Comparison of ENCODE assay signal across 9 mouse cellular contexts in the genomic region with DNA sequence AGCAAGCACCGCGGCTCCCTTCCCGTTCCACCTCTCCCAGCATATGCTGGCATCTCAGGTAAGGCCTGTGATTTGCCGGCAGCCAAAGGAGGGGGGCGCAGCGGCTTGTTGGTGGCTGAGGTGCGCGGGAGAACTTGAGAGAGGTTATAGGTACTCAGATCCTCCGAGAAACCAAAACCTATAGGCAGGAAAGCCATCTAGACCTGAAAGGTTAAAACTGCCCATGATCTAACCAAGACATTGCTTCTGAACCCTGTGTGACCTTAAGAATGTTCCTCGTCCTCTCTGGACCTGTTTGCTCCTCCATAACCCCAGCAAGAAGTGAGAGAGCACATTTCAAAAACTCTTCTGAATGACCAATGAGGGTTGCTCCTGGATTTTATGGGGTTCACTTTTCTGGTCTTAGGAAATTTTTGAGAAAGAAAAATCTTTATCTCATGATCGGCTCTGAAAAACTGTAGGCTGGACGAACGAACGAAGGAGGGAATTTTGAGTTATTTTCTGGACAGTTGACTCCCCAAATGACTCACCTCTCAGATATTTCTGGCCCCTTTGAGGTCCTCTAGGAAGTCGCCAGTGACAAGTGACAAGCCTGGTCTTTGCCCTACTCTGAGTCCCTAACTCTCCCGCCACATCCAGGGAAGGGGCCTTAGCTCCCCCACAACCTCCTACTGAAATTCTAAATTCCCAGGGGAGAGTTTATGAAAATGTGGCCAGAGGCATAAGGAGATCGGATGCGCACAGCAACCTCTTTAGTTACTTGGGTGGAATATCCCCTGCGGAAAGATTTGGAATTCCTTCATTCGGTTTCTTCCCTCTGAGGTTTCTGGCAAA. TPM values are rescaled to one million over a fixed set of nuclear protein-coding genes. Genes with fewer than 3 reads are reported as not detected.
A peak's percentile ranks its signal among the peaks of the same experiment; 100 is the strongest.
DNase-seq lines count a peak whose midpoint lies in the region; ATAC-seq and TF ChIP-seq lines count a peak whose summit lies in the region.
"Had no signal": no experiment of that assay in that cellular context is flagged by ENCODE, and none has a peak within 500 bp of the region (broad histone marks: within the 10 kb centered on the region; RNA-seq: fewer than 3 reads in every experiment).

No protein-coding gene starts in this region.

- intact Hi-C loops in heart, adult 2 months (cut with DNase I), result no loop called here
- intact Hi-C loops in heart, postnatal 36 days (cut with DNase I), result no loop called here
- intact Hi-C loops in left cerebral cortex, postnatal 25 days (cut with DNase I), result loop anchor here (5.0 kb wide), 1 partner anchor 1321 kb away; no protein-coding TSS in a partner anchor

- peak overlapping the region; percentile 53 for H3K27ac ChIP-seq in heart, adult 2 months
- H3K27ac ChIP-seq in limb, embryonic 12.5 days, result peak overlapping the region; percentile 87

- H3K9ac ChIP-seq in heart, adult 2 months (ENCODE audit: low read depth, low read length), result peak overlapping the region; percentile 41
- peak overlapping the region; percentile 90 for H3K9ac ChIP-seq in limb, embryonic 12.5 days (replicated peaks)

- H3K36me3 ChIP-seq in heart, adult 2 months (ENCODE audit: control insufficient read depth, insufficient read depth, low read length), result no peaks in the 10 kb centered on the region
- H3K36me3 ChIP-seq in limb, embryonic 12.5 days, result peaks cover 14% of the 10 kb centered on the region; the same call in 1 of the 2 replicates

- peaks cover 16% of the 10 kb centered on the region for H3K27me3 ChIP-seq in heart, adult 2 months (ENCODE audit: control insufficient read depth, insufficient read depth, low read length)
- peaks cover 91% of the 10 kb centered on the region for H3K27me3 ChIP-seq in limb, embryonic 12.5 days

- peak overlapping the region; percentile 83 for H3K4me2 ChIP-seq in limb, embryonic 12.5 days

- H3K79me2 ChIP-seq in heart, adult 2 months (replicated peaks; ENCODE audit: control insufficient read depth, insufficient read depth, low read length), result no peaks in the 10 kb centered on the region

- TF ChIP-seq EP300 in heart, adult 2 months (IDR thresholded peaks at IDR 0.05; ENCODE audit: insufficient read depth, low read depth, low read length), result no peak

- no peak overlapping the region for H3K4me3 ChIP-seq in heart, adult 2 months
- H3K4me3 ChIP-seq in limb, embryonic 12.5 days (replicated peaks), result peak overlapping the region; percentile 66

- no peaks in the 10 kb centered on the region for H3K9me3 ChIP-seq in limb, embryonic 12.5 days

- TF ChIP-seq POLR2A in heart, adult 2 months (IDR thresholded peaks at IDR 0.05; ENCODE audit: insufficient read depth, low read depth, low read length), result no peak

- 53% methylated on average over 20 of the region's 20 CpGs for WGBS in heart, adult 2 months
- 13% methylated on average over 20 of the region's 20 CpGs for WGBS in limb, embryonic 12.5 days

- peaks cover 2% of the 10 kb centered on the region for H3K4me1 ChIP-seq in heart, adult 2 months (ENCODE audit: control insufficient read depth, insufficient read depth, low read length)
- peaks cover 50% of the 10 kb centered on the region for H3K4me1 ChIP-seq in limb, embryonic 12.5 days (replicated peaks)

- ATAC-seq in limb, embryonic 12.5 days (ENCODE audit: insufficient number of reproducible peaks, insufficient read depth, low FRiP score, low TSS enrichment, low read depth), result no peak

- peak in 1 of 2 experiments; percentile 28 for DNase-seq in heart, adult 2 months
- no peak for DNase-seq in heart, postnatal 36 days
- peak; percentile 19 for DNase-seq in urinary bladder, postnatal 25 days (ENCODE audit: low spot score)
- DNase-seq in urinary bladder, postnatal 36 days (ENCODE audit: low spot score in 2 of 2), result no peak
- DNase-seq in left cerebral cortex, postnatal 25 days (ENCODE audit: low spot score in 2 of 2), result no peak
- no peak for DNase-seq in urinary bladder, postnatal 10 days (ENCODE audit: low spot score)
- no peak for DNase-seq in right cerebral cortex, postnatal 10 days (ENCODE audit: low spot score in 2 of 2)

- no peak for TF ChIP-seq CTCF in heart, adult 2 months (IDR thresholded peaks at IDR 0.05)

RNA-seq across cellular contexts. Expression of a gene that starts 6.3 kb away (rescaled TPM):
- 1 to 10 TPM; 5.5 to 5.7 TPM for total RNA-seq in heart, adult 2 months (2021)
- polyA plus RNA-seq in heart, adult 2 months (2012; rRNA removed), result 6.9 and 7.5 TPM in 2 replicates
- 1 to 10 TPM; 6.2 to 6.9 TPM for total RNA-seq in heart, postnatal 36 days (2021)
- 7.9 and 10.0 TPM in 2 replicates for polyA plus RNA-seq in limb, embryonic 12.5 days (2016; fragmentation: Nextera tagmentation; extraction: Ambion mirVana)
- 1 to 10 TPM; 1.8 to 2.2 TPM for total RNA-seq in left cerebral cortex, postnatal 25 days (2021)

RNA-seq across cellular contexts. Expression of a gene that starts 11.5 kb away (rescaled TPM):
- not detected for total RNA-seq in heart, adult 2 months (2021)
- polyA plus RNA-seq in heart, adult 2 months (2012; rRNA removed), result not detected in 2 replicates
- total RNA-seq in heart, postnatal 36 days (2021), result not detected
- polyA plus RNA-seq in limb, embryonic 12.5 days (2016; fragmentation: Nextera tagmentation; extraction: Ambion mirVana), result not detected in 2 replicates
- not detected for total RNA-seq in left cerebral cortex, postnatal 25 days (2021)
- total RNA-seq: heart, postnatal 10 days had no signal

RNA-seq across cellular contexts. Expression of a gene that starts 47.6 kb away (rescaled TPM):
- total RNA-seq in heart, adult 2 months (2021), result not detected
- 0.09 and 0.55 TPM in 2 replicates for polyA plus RNA-seq in heart, adult 2 months (2012; rRNA removed)
- total RNA-seq in heart, postnatal 36 days (2021), result not detected
- polyA plus RNA-seq in limb, embryonic 12.5 days (2016; fragmentation: Nextera tagmentation; extraction: Ambion mirVana), result 39.2 and 44.0 TPM in 2 replicates
- under 1 TPM; 0.23 to 0.32 TPM for total RNA-seq in left cerebral cortex, postnatal 25 days (2021)
